Mouse (Mus musculus) stomach, embryonic 14.5 days (tissue): ENCODE results near the gene Prss33. TPM values are rescaled to one million over a fixed set of nuclear protein-coding genes. Genes with fewer than 3 reads are reported as not detected.

Experiments used
- ATAC-seq: fragments of 200-750 bp; cut with Nextera tagmentation; 2 replicates; pipeline ENCODE4 v1.8.0; 2017; ENCODE audit warnings: low read depth, moderate TSS enrichment; ENCODE audit not compliant: insufficient number of reproducible peaks, insufficient read depth, low FRiP score
- H3K27ac ChIP-seq: fragments of 300-500 bp; sonication (generic); 2 replicates; pipeline ENCODE4 v1.5.1; 2014; ENCODE audit warnings: mild to moderate bottlenecking, low read length, moderate library complexity, mixed read lengths
- H3K27me3 ChIP-seq: fragments of 300-500 bp; sonication (generic); 2 replicates; pipeline ENCODE4 v1.6.1; 2014; ENCODE audit warnings: low read length, control low read depth, mixed read lengths; ENCODE audit not compliant: control insufficient read depth, insufficient read depth
- H3K36me3 ChIP-seq: fragments of 300-500 bp; sonication (generic); 2 replicates; pipeline ENCODE4 v1.6.1; 2014; ENCODE audit warnings: mild to moderate bottlenecking, control low read depth, low read length, moderate library complexity, mixed read lengths; ENCODE audit not compliant: control insufficient read depth, insufficient read depth
- H3K4me1 ChIP-seq: fragments of 300-500 bp; sonication (generic); 2 replicates; pipeline ENCODE4 v1.6.1; 2014; ENCODE audit warnings: low read length, control low read depth, mixed read lengths; ENCODE audit not compliant: control insufficient read depth, insufficient read depth
- H3K4me2 ChIP-seq: fragments of 300-500 bp; sonication (generic); replicated peaks from 2 replicates; pipeline ENCODE4 v1.6.1; 2014; ENCODE audit warnings: low read depth, low read length, control low read depth
- H3K4me3 ChIP-seq: fragments of 300-500 bp; sonication (generic); 2 replicates; pipeline ENCODE4 v1.5.1; 2014; ENCODE audit warnings: low read depth, low read length, control low read depth
- H3K9ac ChIP-seq: fragments of 300-500 bp; sonication (generic); replicated peaks from 2 replicates; pipeline ENCODE4 v1.6.1; 2014; ENCODE audit warnings: low read depth, mild to moderate bottlenecking, control low read depth, low read length, moderate library complexity, mixed read lengths
- H3K9me3 ChIP-seq: fragments of 300-500 bp; sonication (generic); 2 replicates; pipeline ENCODE4 v1.6.1; 2016; ENCODE audit warnings: low read depth, low read length, control low read depth; ENCODE audit not compliant: control insufficient read depth
- WGBS: fragments of 180-500 bp; shearing (Covaris S2); extraction: QIAGEN DNeasy Blood & Tissue Kit; methylation state at CpG from one replicate; pipeline ENCODE4 v1.1.7; 2014; 5-methylcytosine and 5-hydroxymethylcytosine counted together
- polyA plus RNA-seq: library from polyadenylated mRNA; unstranded; fragments of >200 nt; fragmentation: Nextera tagmentation; extraction: Ambion mirVana; gene quantifications from 2 replicates; pipeline ENCODE4 v1.2.1, GENCODE M21; 2014

Gene Prss33
- polyA plus RNA-seq, 1 experiment from 2014 or later: not detected

GRCm38 (mm10) chr17:23802746-23803365 is 33.0 kb downstream of the Prss33 start:
- H3K4me3 ChIP-seq: peak overlapping the region; percentile 100
- WGBS: under 1% methylated on average over 60 of the region's 60 CpGs
- peaks cover 10% of the 10 kb centered on the region for H3K36me3 ChIP-seq
- H3K4me2 ChIP-seq: peak overlapping the region; percentile 58
- H3K9me3 ChIP-seq: no peaks in the 10 kb centered on the region
- peaks cover 21% of the 10 kb centered on the region; the same call in 1 of the 2 replicates for H3K4me1 ChIP-seq
- peak; percentile 98 for ATAC-seq
- H3K27ac ChIP-seq: peak overlapping the region; percentile 90
- peak overlapping the region; percentile 97 for H3K9ac ChIP-seq
- H3K27me3 ChIP-seq: no peaks in the 10 kb centered on the region

GRCm38 (mm10) chr17:23801627-23802026 is 34.2 kb downstream of the Prss33 start:
- Histone ChIP-seq H3K36me3 (0 out of 2 replicates have a peak, but pooled peaks cover under 1% of the 10 kb centered on the region), H3K27ac (no peak overlapping the region)
- 91% methylated on average over 10 of the region's 10 CpGs for WGBS

DNA sequence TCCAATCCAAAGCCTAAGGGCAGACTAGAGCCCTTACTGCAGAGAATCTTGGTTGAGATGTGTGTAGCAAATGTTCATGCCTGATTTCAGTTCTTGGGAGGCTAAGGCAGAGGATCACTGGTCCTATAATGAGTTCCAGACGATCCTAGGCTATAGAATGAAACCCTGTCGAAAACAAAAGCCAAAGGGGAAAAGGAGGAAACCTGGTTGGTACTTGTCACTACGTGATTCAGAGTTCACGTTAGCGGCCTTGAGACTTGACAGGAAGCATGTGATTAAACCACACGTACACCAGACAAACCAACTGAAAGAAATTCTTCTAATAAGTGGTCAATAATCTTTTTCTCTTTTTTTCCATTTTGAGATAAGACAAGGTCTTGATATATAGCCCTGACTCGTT is 38.5 kb downstream of the Prss33 start:
- Histone ChIP-seq H3K4me3 (no peak overlapping the region), H3K4me2 (no peak overlapping the region), H3K36me3 (no peaks in the 10 kb centered on the region), H3K27ac (no peak overlapping the region), H3K9me3 (no peaks in the 10 kb centered on the region), H3K9ac (no peak overlapping the region), H3K27me3 (no peaks in the 10 kb centered on the region), H3K4me1 (no peaks in the 10 kb centered on the region)
- 76% methylated on average over 7 of the region's 7 CpGs for WGBS
- no peak for ATAC-seq

More at GRCm38 (mm10) chr17:23801627-23802026, 34.2 kb downstream of the Prss33 start:
- no peak for ATAC-seq
- no peak overlapping the region for H3K9ac ChIP-seq
- H3K4me3 ChIP-seq: no peak overlapping the region
- peaks cover 15% of the 10 kb centered on the region; the same call in 1 of the 2 replicates for H3K4me1 ChIP-seq
- no peaks in the 10 kb centered on the region for H3K9me3 ChIP-seq
- H3K27me3 ChIP-seq: no peaks in the 10 kb centered on the region
- no peak overlapping the region for H3K4me2 ChIP-seq

DNA sequence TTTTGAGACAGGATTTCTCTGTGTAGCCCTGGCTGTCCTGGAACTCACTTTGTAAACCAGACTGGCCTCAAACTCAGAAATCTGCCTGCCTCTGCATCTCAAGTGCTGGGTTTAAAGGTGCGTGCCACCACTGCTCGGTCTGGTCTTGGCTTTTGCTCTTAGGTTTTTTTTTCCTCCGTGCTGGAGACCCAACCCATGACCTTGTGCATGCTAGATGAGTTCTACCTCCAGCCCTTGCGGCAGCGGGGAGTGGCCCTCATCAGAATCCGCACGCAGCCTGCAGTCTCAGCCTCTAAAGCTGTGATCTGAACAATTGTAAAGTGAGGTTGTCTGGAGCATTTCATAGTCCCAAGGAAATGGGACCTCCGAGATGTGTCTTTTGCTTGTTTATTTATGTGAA is 40.5 kb downstream of the Prss33 start:
- Histone ChIP-seq H3K27me3 (no peaks in the 10 kb centered on the region), H3K27ac (no peak overlapping the region), H3K36me3 (no peaks in the 10 kb centered on the region), H3K4me2 (no peak overlapping the region), H3K9ac (no peak overlapping the region), H3K9me3 (no peaks in the 10 kb centered on the region), H3K4me3 (no peak overlapping the region), H3K4me1 (peaks cover 10% of the 10 kb centered on the region)
- 86% methylated on average over 8 of the region's 8 CpGs for WGBS
- no peak for ATAC-seq

DNA sequence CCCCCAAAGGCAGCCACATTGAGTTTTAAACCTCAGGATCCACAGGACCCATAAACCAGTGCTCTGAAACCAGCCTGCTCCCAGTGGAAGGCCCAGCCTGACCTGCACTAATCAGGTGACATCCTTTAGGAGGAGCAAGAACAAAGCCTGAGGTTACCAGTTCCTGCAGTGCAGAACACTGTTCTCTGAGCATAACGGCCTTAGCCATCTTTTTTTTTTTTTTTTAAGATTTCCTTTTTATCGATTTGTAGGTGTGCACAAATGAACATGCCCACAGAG is 44.8 kb downstream of the Prss33 start:
- Histone ChIP-seq H3K4me3 (peak overlapping the region; percentile 45; the same call in 1 of the 2 replicates), H3K36me3 (no peaks in the 10 kb centered on the region), H3K4me1 (peaks cover 15% of the 10 kb centered on the region), H3K4me2 (peak overlapping the region; percentile 73), H3K9ac (peak overlapping the region; percentile 77; the same call in 1 of the 2 replicates), H3K27me3 (no peaks in the 10 kb centered on the region), H3K9me3 (no peaks in the 10 kb centered on the region), H3K27ac (peak overlapping the region; percentile 6; the same call in 1 of the 2 replicates)
- ATAC-seq: no peak
- 49% methylated on average over 2 of the region's 2 CpGs for WGBS

GRCm38 (mm10) chr17:23790269-23791078 is 45.4 kb downstream of the Prss33 start, which contains the start of gene Srrm2:
Srrm2 (plus strand) TSS chr17:23790532.
- H3K36me3 ChIP-seq: no peaks in the 10 kb centered on the region
- WGBS: 2% methylated on average over 29 of the region's 29 CpGs
- H3K9ac ChIP-seq: peak within 1 kb of the TSS; percentile 77
- no peaks in the 10 kb centered on the region for H3K9me3 ChIP-seq
- H3K4me2 ChIP-seq: peak within 1 kb of the TSS; percentile 73
- peak within 1 kb of the TSS; percentile 80 for H3K27ac ChIP-seq
- no peaks in the 10 kb centered on the region for H3K27me3 ChIP-seq
- peak within 1 kb of the TSS; percentile 45 for H3K4me3 ChIP-seq
- H3K4me1 ChIP-seq: peaks cover 17% of the 10 kb centered on the region
- peak; percentile 54; the same call in 1 of the 2 replicates for ATAC-seq

DNA sequence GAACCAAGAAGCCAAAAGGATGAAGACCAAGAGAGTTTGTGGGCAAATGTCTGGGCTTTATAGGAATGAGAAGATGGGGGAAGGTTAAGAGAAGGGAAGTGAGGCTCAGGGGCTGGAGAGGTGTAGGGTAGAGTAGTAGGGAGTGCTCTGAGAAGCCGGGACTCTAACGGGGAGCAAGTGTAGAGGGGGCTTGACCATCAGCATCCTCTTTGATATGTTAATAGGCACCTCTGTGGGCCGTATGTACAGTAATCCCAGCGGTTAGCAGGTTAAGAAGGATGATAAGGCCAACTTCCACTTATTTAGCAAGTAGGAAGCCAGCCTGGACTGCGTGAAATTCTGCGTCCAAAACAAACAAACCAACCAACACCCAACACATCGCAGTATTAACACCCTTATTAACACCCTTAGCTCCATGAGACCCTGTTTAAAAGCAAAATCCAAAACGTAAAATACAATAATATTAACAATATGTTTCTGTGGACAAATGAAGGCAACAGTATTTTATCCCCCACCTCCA is 46.0 kb downstream of the Prss33 start:
- Histone ChIP-seq H3K36me3 (no peaks in the 10 kb centered on the region), H3K27ac (peak overlapping the region; percentile 80), H3K9me3 (no peaks in the 10 kb centered on the region), H3K4me1 (peaks cover 17% of the 10 kb centered on the region), H3K4me3 (peak overlapping the region; percentile 45), H3K9ac (peak overlapping the region; percentile 77), H3K4me2 (peak overlapping the region; percentile 73), H3K27me3 (no peaks in the 10 kb centered on the region)
- WGBS: 23% methylated on average over 8 of the region's 8 CpGs
- ATAC-seq: no peak

DNA sequence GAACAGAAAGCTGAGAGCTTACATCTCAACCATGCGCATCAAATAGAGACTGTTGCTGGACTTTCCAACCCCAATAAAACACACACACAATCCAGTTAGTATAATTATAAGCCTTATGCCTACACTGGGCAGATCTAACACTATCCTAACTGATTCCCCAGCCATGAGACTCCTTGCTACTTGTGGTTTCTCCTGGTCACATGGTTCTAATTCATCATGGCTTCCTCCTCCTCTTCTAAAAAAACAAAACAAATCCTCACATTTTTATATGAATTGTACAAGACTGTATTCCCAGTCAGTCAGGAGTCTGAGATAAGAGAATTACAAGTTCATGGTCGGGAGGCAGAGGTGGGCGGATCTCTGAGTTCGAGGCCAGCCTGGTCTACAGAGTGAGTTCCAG is 46.9 kb downstream of the Prss33 start:
- WGBS: 85% methylated on average over 4 of the region's 4 CpGs
- no peak for ATAC-seq

More for the DNA sequence above, 46.9 kb downstream of the Prss33 start:
- H3K4me3 ChIP-seq: no peak overlapping the region
- H3K9ac ChIP-seq: no peak overlapping the region
- no peaks in the 10 kb centered on the region for H3K9me3 ChIP-seq
- no peaks in the 10 kb centered on the region for H3K36me3 ChIP-seq
- H3K4me1 ChIP-seq: peaks cover 17% of the 10 kb centered on the region
- H3K27ac ChIP-seq: no peak overlapping the region
- H3K4me2 ChIP-seq: no peak overlapping the region
- H3K27me3 ChIP-seq: no peaks in the 10 kb centered on the region
